Mouse (Mus musculus): ENCODE measurements around the gene Phf2. TPM values are rescaled to one million over a fixed set of nuclear protein-coding genes. Genes with fewer than 3 reads are reported as not detected.

Gene Phf2
- polyA plus RNA-seq, 1 experiment from 2014 or later = 10.2 TPM

- Histone ChIP-seq H3K27me3 (replicated peaks; ENCODE audit: control insufficient read depth, insufficient read depth, low read length) (no peaks in the 10 kb centered on the region), H3K36me3 (ENCODE audit: control insufficient read depth, insufficient read depth) (peaks cover 3% of the 10 kb centered on the region; the same call in 1 of the 2 replicates), H3K4me3 (replicated peaks; ENCODE audit: low read length) (no peak overlapping the region), H3K27ac (ENCODE audit: low read length) (no peak overlapping the region; the same call in 1 of the 2 replicates), H3K9ac (replicated peaks; ENCODE audit: low read depth, low read length) (no peak overlapping the region), H3K4me2 (ENCODE audit: low read length) (no peak overlapping the region), H3K9me3 (ENCODE audit: control insufficient read depth, low read length) (no peaks in the 10 kb centered on the region), H3K4me1 (replicated peaks; ENCODE audit: control insufficient read depth, insufficient read depth, low read length) (peaks cover 4% of the 10 kb centered on the region; the same call in 1 of the 2 replicates)
- WGBS = 40% methylated on average over 13 of the region's 14 CpGs
- peak; percentile 61 for ATAC-seq
Observed at GRCm38 (mm10) chr13:48798256-48798771, 72.6 kb downstream of the Phf2 start.

- H3K36me3 ChIP-seq (ENCODE audit: control insufficient read depth, insufficient read depth) = no peaks in the 10 kb centered on the region
- no peak overlapping the region for H3K4me2 ChIP-seq (ENCODE audit: low read length)
- no peak overlapping the region for H3K4me3 ChIP-seq (replicated peaks; ENCODE audit: low read length)
- no peak overlapping the region for H3K9ac ChIP-seq (replicated peaks; ENCODE audit: low read depth, low read length)
- WGBS = 83% methylated on average over 11 of the region's 11 CpGs
- H3K27me3 ChIP-seq (replicated peaks; ENCODE audit: control insufficient read depth, insufficient read depth, low read length) = no peaks in the 10 kb centered on the region
- no peaks in the 10 kb centered on the region for H3K9me3 ChIP-seq (ENCODE audit: control insufficient read depth, low read length)
- peaks cover 4% of the 10 kb centered on the region; the same call in 1 of the 2 replicates for H3K4me1 ChIP-seq (replicated peaks; ENCODE audit: control insufficient read depth, insufficient read depth, low read length)
- no peak for ATAC-seq
- H3K27ac ChIP-seq (ENCODE audit: low read length) = no peak overlapping the region
Observed at GRCm38 (mm10) chr13:48796906-48797305, 74.0 kb downstream of the Phf2 start.

GRCm38 (mm10) chr13:48795711-48796110 lies 75.2 kb downstream of the Phf2 start:
- peaks cover 4% of the 10 kb centered on the region; the same call in 1 of the 2 replicates for H3K4me1 ChIP-seq (replicated peaks; ENCODE audit: control insufficient read depth, insufficient read depth, low read length)
- H3K36me3 ChIP-seq (ENCODE audit: control insufficient read depth, insufficient read depth) = no peaks in the 10 kb centered on the region
- no peak overlapping the region for H3K9ac ChIP-seq (replicated peaks; ENCODE audit: low read depth, low read length)
- H3K9me3 ChIP-seq (ENCODE audit: control insufficient read depth, low read length) = no peaks in the 10 kb centered on the region
- H3K27me3 ChIP-seq (replicated peaks; ENCODE audit: control insufficient read depth, insufficient read depth, low read length) = no peaks in the 10 kb centered on the region
- WGBS = 86% methylated on average over 6 of the region's 6 CpGs
- no peak overlapping the region for H3K27ac ChIP-seq (ENCODE audit: low read length)
- no peak for ATAC-seq
- H3K4me2 ChIP-seq (ENCODE audit: low read length) = no peak overlapping the region
- H3K4me3 ChIP-seq (replicated peaks; ENCODE audit: low read length) = no peak overlapping the region

GRCm38 (mm10) chr13:48784594-48785298 lies 86.2 kb downstream of the Phf2 start:
- ATAC-seq = no peak
- H3K9me3 ChIP-seq (ENCODE audit: control insufficient read depth, low read length) = no peaks in the 10 kb centered on the region
- 80% methylated on average over 8 of the region's 8 CpGs for WGBS
- no peak overlapping the region for H3K9ac ChIP-seq (replicated peaks; ENCODE audit: low read depth, low read length)
- no peak overlapping the region for H3K27ac ChIP-seq (ENCODE audit: low read length)
- no peaks in the 10 kb centered on the region for H3K27me3 ChIP-seq (replicated peaks; ENCODE audit: control insufficient read depth, insufficient read depth, low read length)
- H3K4me3 ChIP-seq (replicated peaks; ENCODE audit: low read length) = no peak overlapping the region
- H3K4me1 ChIP-seq (replicated peaks; ENCODE audit: control insufficient read depth, insufficient read depth, low read length) = peaks cover 2% of the 10 kb centered on the region
- H3K4me2 ChIP-seq (ENCODE audit: low read length) = no peak overlapping the region
- H3K36me3 ChIP-seq (ENCODE audit: control insufficient read depth, insufficient read depth) = no peaks in the 10 kb centered on the region

GRCm38 (mm10) chr13:48784151-48784550 lies 86.8 kb downstream of the Phf2 start:
- H3K4me2 ChIP-seq (ENCODE audit: low read length) = no peak overlapping the region
- peaks cover 2% of the 10 kb centered on the region for H3K4me1 ChIP-seq (replicated peaks; ENCODE audit: control insufficient read depth, insufficient read depth, low read length)
- WGBS = 44% methylated on average over 8 of the region's 8 CpGs
- H3K27me3 ChIP-seq (replicated peaks; ENCODE audit: control insufficient read depth, insufficient read depth, low read length) = no peaks in the 10 kb centered on the region
- no peak overlapping the region for H3K4me3 ChIP-seq (replicated peaks; ENCODE audit: low read length)
- no peaks in the 10 kb centered on the region for H3K9me3 ChIP-seq (ENCODE audit: control insufficient read depth, low read length)
- no peak overlapping the region for H3K27ac ChIP-seq (ENCODE audit: low read length)
- H3K36me3 ChIP-seq (ENCODE audit: control insufficient read depth, insufficient read depth) = no peaks in the 10 kb centered on the region
- ATAC-seq = no peak
- no peak overlapping the region for H3K9ac ChIP-seq (replicated peaks; ENCODE audit: low read depth, low read length)

GRCm38 (mm10) chr13:48782727-48783725 lies 87.9 kb downstream of the Phf2 start:
- Histone ChIP-seq H3K4me3 (replicated peaks; ENCODE audit: low read length) (no peak overlapping the region), H3K9me3 (ENCODE audit: control insufficient read depth, low read length) (no peaks in the 10 kb centered on the region), H3K36me3 (ENCODE audit: control insufficient read depth, insufficient read depth) (no peaks in the 10 kb centered on the region), H3K27me3 (replicated peaks; ENCODE audit: control insufficient read depth, insufficient read depth, low read length) (no peaks in the 10 kb centered on the region), H3K4me2 (ENCODE audit: low read length) (no peak overlapping the region), H3K27ac (ENCODE audit: low read length) (no peak overlapping the region), H3K9ac (replicated peaks; ENCODE audit: low read depth, low read length) (no peak overlapping the region), H3K4me1 (replicated peaks; ENCODE audit: control insufficient read depth, insufficient read depth, low read length) (peaks cover 2% of the 10 kb centered on the region)
- 33% methylated on average over 27 of the region's 27 CpGs for WGBS
- ATAC-seq = 0 out of 2 replicates have a peak, but pooled peaks have one; percentile 43

GRCm38 (mm10) chr13:48780345-48781010 lies 90.4 kb downstream of the Phf2 start:
- WGBS = 61% methylated on average over 9 of the region's 9 CpGs
- H3K27ac ChIP-seq (ENCODE audit: low read length) = no peak overlapping the region
- no peak for ATAC-seq
- peaks cover 2% of the 10 kb centered on the region for H3K4me1 ChIP-seq (replicated peaks; ENCODE audit: control insufficient read depth, insufficient read depth, low read length)
- H3K4me3 ChIP-seq (replicated peaks; ENCODE audit: low read length) = no peak overlapping the region
- no peaks in the 10 kb centered on the region for H3K27me3 ChIP-seq (replicated peaks; ENCODE audit: control insufficient read depth, insufficient read depth, low read length)
- no peak overlapping the region for H3K9ac ChIP-seq (replicated peaks; ENCODE audit: low read depth, low read length)
- no peaks in the 10 kb centered on the region for H3K36me3 ChIP-seq (ENCODE audit: control insufficient read depth, insufficient read depth)
- H3K9me3 ChIP-seq (ENCODE audit: control insufficient read depth, low read length) = no peaks in the 10 kb centered on the region
- H3K4me2 ChIP-seq (ENCODE audit: low read length) = no peak overlapping the region

- no peaks in the 10 kb centered on the region for H3K27me3 ChIP-seq (replicated peaks; ENCODE audit: control insufficient read depth, insufficient read depth, low read length)
- no peaks in the 10 kb centered on the region for H3K9me3 ChIP-seq (ENCODE audit: control insufficient read depth, low read length)
- no peak overlapping the region for H3K4me2 ChIP-seq (ENCODE audit: low read length)
- no peak for ATAC-seq
- no peak overlapping the region for H3K27ac ChIP-seq (ENCODE audit: low read length)
- WGBS = 54% methylated on average over 11 of the region's 11 CpGs
- H3K9ac ChIP-seq (replicated peaks; ENCODE audit: low read depth, low read length) = 0 out of 2 replicates have a peak overlapping the region, but pooled peaks have one; percentile 3
- no peaks in the 10 kb centered on the region for H3K36me3 ChIP-seq (ENCODE audit: control insufficient read depth, insufficient read depth)
- H3K4me3 ChIP-seq (replicated peaks; ENCODE audit: low read length) = no peak overlapping the region
- H3K4me1 ChIP-seq (replicated peaks; ENCODE audit: control insufficient read depth, insufficient read depth, low read length) = peaks cover 2% of the 10 kb centered on the region
Observed at GRCm38 (mm10) chr13:48779592-48780344, 91.2 kb downstream of the Phf2 start.

Data from forebrain, embryonic 16.5 days (tissue).